Mouse (Mus musculus) liver, embryonic 14.5 days (tissue): ENCODE measurements around the gene Fn3k.

Experiments used
- CTCF ChIP-seq: IDR thresholded peaks from 2 replicates; pipeline ENCODE4 v1.5.1; 2016; ENCODE audit warnings: antibody characterized with exemption, low read depth, control low read depth
- EP300 ChIP-seq: IDR thresholded peaks from 2 replicates; pipeline ENCODE4 v1.6.1; 2016; ENCODE audit warnings: antibody characterized with exemption, low read depth

DNA sequence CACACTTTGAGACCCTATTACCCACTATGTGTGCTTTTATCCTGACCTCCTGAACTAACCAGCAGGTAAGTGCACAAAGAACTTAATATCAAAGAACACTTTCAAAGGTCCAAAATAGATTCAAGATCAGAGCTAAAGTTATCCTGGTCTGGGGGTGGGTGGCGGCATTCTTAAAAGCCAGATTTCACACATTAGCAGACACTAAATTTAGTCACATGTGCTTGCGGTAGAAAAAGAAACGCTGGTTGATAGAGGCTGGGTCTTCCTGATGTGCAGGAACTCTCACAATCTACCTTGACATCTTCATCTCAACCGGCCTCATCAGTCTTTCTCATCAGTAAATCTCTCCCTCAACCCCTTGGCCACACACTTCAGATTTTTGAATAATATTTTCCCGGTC is 20.0 kb upstream of the Fn3k start:
- TF ChIP-seq CTCF: no peak
- no peak for TF ChIP-seq EP300
